Mouse (Mus musculus) liver, embryonic 13.5 days (tissue): ENCODE measurements at regions not wholly inside any gene's neighbourhood (a gene's known extent, or its start where the extent isn't known, plus 50 kb on each side); places are given as distances from the start of the nearest gene placed in this dataset.

Experiments used
- ATAC-seq: fragments of 200-750 bp; cut with Nextera tagmentation; 2 replicates; pipeline ENCODE4 v1.8.0; 2017; ENCODE audit warnings: low read depth, mild to moderate bottlenecking, moderate number of reproducible peaks, moderate library complexity
- DNase-seq: peaks from one replicate; pipeline ENCODE4 v3.0.0; 2022
- H3K27ac ChIP-seq: fragments of 300-500 bp; sonication (generic); 2 replicates; pipeline ENCODE4 v1.5.1; 2015; ENCODE audit warnings: moderate library complexity, mild to moderate bottlenecking, inconsistent platforms
- H3K27me3 ChIP-seq: fragments of 300-500 bp; sonication (generic); 2 replicates; pipeline ENCODE4 v1.6.1; 2015; ENCODE audit warnings: mild to moderate bottlenecking, inconsistent platforms
- H3K36me3 ChIP-seq: fragments of 300-500 bp; sonication (generic); 2 replicates; pipeline ENCODE4 v1.6.1; 2015; ENCODE audit warnings: mild to moderate bottlenecking, inconsistent platforms
- H3K4me1 ChIP-seq: fragments of 300-500 bp; sonication (generic); replicated peaks from 2 replicates; pipeline ENCODE4 v1.6.1; 2015; ENCODE audit warnings: inconsistent platforms
- H3K4me2 ChIP-seq: fragments of 300-500 bp; sonication (generic); 2 replicates; pipeline ENCODE4 v1.6.1; 2015; ENCODE audit warnings: inconsistent platforms, mild to moderate bottlenecking, moderate library complexity
- H3K4me3 ChIP-seq: fragments of 300-500 bp; sonication (generic); replicated peaks from 2 replicates; pipeline ENCODE4 v1.5.1; 2015; ENCODE audit warnings: mild to moderate bottlenecking, inconsistent platforms
- H3K9ac ChIP-seq: fragments of 300-500 bp; sonication (generic); 2 replicates; pipeline ENCODE4 v1.6.1; 2015; ENCODE audit warnings: mild to moderate bottlenecking, inconsistent platforms
- H3K9me3 ChIP-seq: fragments of 300-500 bp; sonication (generic); replicated peaks from 2 replicates; pipeline ENCODE4 v1.6.1; 2016; ENCODE audit warnings: inconsistent platforms
- WGBS: fragments of 180-500 bp; shearing (Covaris S2); methylation state at CpG from one replicate; pipeline ENCODE4 v1.1.7; 2015; ENCODE audit not compliant: insufficient replicate concordance; 5-methylcytosine and 5-hydroxymethylcytosine counted together

GRCm38 (mm10) chr14:102925769-102926443 lies 56.5 kb downstream of the Kctd12 start:
- H3K4me3 ChIP-seq, result no peak overlapping the region
- no peak overlapping the region for H3K27ac ChIP-seq
- no peak overlapping the region for H3K4me2 ChIP-seq
- no peak overlapping the region for H3K9ac ChIP-seq
- ATAC-seq (no peak), DNase-seq (no peak)
- H3K27me3 ChIP-seq, result no peaks in the 10 kb centered on the region
- H3K4me1 ChIP-seq, result no peaks in the 10 kb centered on the region
- no peaks in the 10 kb centered on the region for H3K36me3 ChIP-seq
- no peaks in the 10 kb centered on the region for H3K9me3 ChIP-seq
- WGBS, result 59% methylated on average over 6 of the region's 6 CpGs

DNA sequence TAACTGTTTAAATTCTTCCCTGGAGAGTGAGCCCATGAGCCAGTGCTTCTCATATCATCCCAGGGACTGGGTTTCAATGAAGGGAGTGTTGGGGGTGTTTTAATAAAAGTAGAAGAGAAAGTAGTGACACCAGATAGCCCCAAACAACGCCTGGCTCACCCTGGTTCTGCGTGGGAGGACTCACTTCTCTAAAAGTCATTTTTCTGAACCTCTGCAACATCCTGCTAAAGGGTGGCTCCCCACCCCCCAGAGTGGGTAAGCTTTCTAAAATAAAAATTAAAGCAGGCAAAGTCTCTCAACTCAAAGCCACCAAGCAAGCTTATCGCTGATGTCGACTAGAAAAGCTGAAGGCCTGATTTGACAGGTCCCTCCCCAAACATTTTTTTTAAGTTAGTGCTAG lies 57.8 kb downstream of the Kctd12 start:
- 65% methylated on average over 4 of the region's 4 CpGs for WGBS
- H3K4me3 ChIP-seq, result no peak overlapping the region
- no peaks in the 10 kb centered on the region for H3K4me1 ChIP-seq
- no peak for ATAC-seq
- no peaks in the 10 kb centered on the region for H3K9me3 ChIP-seq
- H3K9ac ChIP-seq, result no peak overlapping the region
- no peak for DNase-seq
- H3K36me3 ChIP-seq, result no peaks in the 10 kb centered on the region
- H3K27ac ChIP-seq, result no peak overlapping the region
- H3K4me2 ChIP-seq, result no peak overlapping the region
- H3K27me3 ChIP-seq, result no peaks in the 10 kb centered on the region

DNA sequence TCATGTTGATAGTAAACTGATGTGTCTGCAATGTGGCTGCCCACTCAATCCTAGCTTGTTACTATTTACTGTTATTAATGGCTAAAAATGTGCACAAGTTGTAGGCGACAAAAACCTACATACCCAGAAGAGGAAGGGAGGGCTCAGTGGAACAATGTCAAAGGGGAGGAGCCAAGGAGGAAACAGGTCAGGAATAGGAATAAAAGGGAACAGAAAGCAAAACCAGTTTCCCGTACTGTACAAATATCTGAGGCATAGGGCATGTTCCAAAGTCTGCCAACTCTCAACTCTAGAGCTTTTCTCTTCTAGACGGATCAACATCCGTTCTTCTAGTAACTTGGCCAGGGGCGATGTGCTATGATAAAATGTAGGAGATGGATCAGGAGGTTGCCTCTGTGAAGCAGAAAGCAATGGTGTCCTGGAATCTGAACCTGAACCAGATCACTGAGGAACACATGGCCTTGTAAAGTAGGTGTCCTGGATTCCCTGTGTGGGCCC lies 59.9 kb downstream of the Kctd12 start:
- H3K4me1 ChIP-seq, result no peaks in the 10 kb centered on the region
- no peak for ATAC-seq
- H3K36me3 ChIP-seq, result no peaks in the 10 kb centered on the region
- H3K9me3 ChIP-seq, result no peaks in the 10 kb centered on the region
- no peak overlapping the region for H3K4me3 ChIP-seq
- H3K9ac ChIP-seq, result no peak overlapping the region
- no peak for DNase-seq
- 62% methylated on average over 5 of the region's 5 CpGs for WGBS
- H3K27ac ChIP-seq, result no peak overlapping the region
- no peaks in the 10 kb centered on the region for H3K27me3 ChIP-seq
- no peak overlapping the region for H3K4me2 ChIP-seq

GRCm38 (mm10) chr14:102920415-102920814 lies 62.0 kb downstream of the Kctd12 start:
- H3K4me2 ChIP-seq, result no peak overlapping the region
- ATAC-seq, result no peak
- no peaks in the 10 kb centered on the region for H3K4me1 ChIP-seq
- no peaks in the 10 kb centered on the region for H3K9me3 ChIP-seq
- H3K27ac ChIP-seq, result no peak overlapping the region
- DNase-seq, result no peak
- no peak overlapping the region for H3K9ac ChIP-seq
- no peaks in the 10 kb centered on the region for H3K36me3 ChIP-seq
- H3K4me3 ChIP-seq, result no peak overlapping the region
- H3K27me3 ChIP-seq, result no peaks in the 10 kb centered on the region
- WGBS, result 62% methylated on average over 6 of the region's 6 CpGs

DNA sequence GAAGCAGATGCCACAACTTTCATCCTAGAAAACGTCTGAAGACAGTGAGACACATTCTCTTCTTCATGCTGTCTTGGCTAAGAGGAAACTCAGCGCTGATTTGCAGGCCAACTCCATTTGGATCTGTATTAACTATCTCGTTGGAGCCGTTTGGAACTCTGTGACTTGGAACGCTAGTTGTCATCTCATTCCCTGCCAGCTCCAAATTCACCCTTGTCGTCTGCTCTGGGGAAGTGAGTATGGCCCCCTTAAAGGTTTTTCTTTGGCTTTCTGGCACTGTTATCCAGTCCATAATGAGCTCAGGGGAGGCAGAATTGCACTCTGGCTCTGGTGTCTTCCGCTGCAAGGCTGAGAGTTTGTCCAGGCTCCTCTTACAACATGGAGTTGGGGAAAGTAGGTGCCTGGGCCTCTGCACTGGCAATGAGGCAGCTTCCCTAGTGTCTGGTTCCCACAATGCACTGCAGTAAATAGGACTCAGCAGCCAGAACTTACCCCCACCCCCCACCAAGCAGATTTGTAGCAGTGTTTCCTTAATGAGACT lies 63.1 kb downstream of the Kctd12 start:
- Histone ChIP-seq H3K4me1 (no peaks in the 10 kb centered on the region), H3K36me3 (no peaks in the 10 kb centered on the region), H3K4me2 (no peak overlapping the region), H3K9me3 (no peaks in the 10 kb centered on the region), H3K4me3 (no peak overlapping the region), H3K27ac (no peak overlapping the region), H3K9ac (no peak overlapping the region), H3K27me3 (no peaks in the 10 kb centered on the region)
- 71% methylated on average over 7 of the region's 7 CpGs for WGBS
- no peak for DNase-seq
- ATAC-seq, result no peak

DNA sequence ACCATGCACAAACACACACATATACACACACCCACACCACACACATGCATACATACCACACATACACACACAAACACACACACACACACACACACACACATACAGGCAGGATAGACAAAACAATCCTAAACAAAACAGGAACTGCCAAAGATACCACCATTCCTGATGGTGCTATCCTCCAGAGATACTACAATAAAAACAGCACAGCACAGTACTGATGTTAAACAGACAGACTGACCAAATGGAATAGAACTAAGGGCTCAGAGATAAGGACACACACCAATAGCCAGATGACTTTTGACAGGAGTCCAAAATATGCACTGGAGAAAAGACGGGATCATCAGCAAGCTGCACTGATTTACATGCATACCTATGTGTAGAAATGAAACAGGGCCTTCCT lies 64.5 kb downstream of the Kctd12 start:
- DNase-seq (no peak), ATAC-seq (no peak)
- WGBS, result 48% methylated on average over 1 of the region's 1 CpGs
- Histone ChIP-seq H3K4me2 (no peak overlapping the region), H3K36me3 (no peaks in the 10 kb centered on the region), H3K4me3 (no peak overlapping the region), H3K9me3 (no peaks in the 10 kb centered on the region), H3K4me1 (no peaks in the 10 kb centered on the region), H3K9ac (no peak overlapping the region), H3K27me3 (no peaks in the 10 kb centered on the region), H3K27ac (no peak overlapping the region)

DNA sequence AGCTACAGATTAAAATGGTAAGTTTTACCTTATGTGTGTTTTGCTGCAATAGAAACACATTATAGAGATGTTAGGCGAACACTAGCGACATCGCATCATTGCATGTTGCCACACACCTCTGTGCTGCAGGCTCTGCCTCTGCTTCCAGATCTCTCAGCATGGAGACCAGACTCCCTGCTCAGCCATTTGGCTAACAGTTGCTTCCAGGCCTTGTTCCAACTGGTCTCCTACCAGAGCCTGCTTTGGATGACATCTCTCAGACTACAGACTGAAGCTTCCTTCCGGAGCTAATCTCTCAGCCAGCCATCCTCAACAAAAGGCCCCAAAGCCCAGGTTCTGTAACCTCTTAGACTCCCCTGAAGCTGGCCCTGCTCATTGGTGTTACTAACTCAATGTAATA lies 66.5 kb downstream of the Kctd12 start:
- H3K27me3 ChIP-seq, result no peaks in the 10 kb centered on the region
- H3K4me3 ChIP-seq, result no peak overlapping the region
- WGBS, result 74% methylated on average over 4 of the region's 4 CpGs
- H3K27ac ChIP-seq, result no peak overlapping the region
- no peaks in the 10 kb centered on the region for H3K36me3 ChIP-seq
- DNase-seq (no peak), ATAC-seq (no peak)
- no peak overlapping the region for H3K9ac ChIP-seq
- H3K9me3 ChIP-seq, result no peaks in the 10 kb centered on the region
- no peak overlapping the region for H3K4me2 ChIP-seq
- H3K4me1 ChIP-seq, result no peaks in the 10 kb centered on the region

GRCm38 (mm10) chr14:102911582-102911981 lies 70.9 kb downstream of the Kctd12 start:
- Histone ChIP-seq H3K4me1 (no peaks in the 10 kb centered on the region), H3K4me3 (no peak overlapping the region), H3K9me3 (no peaks in the 10 kb centered on the region), H3K27me3 (no peaks in the 10 kb centered on the region), H3K36me3 (no peaks in the 10 kb centered on the region), H3K9ac (no peak overlapping the region), H3K27ac (no peak overlapping the region; the same call in 1 of the 2 replicates), H3K4me2 (no peak overlapping the region)
- WGBS, result 43% methylated on average over 3 of the region's 3 CpGs
- DNase-seq, result no peak
- ATAC-seq, result no peak

- WGBS, result 57% methylated on average over 3 of the region's 3 CpGs
- Histone ChIP-seq H3K4me2 (no peak overlapping the region), H3K4me1 (no peaks in the 10 kb centered on the region), H3K4me3 (no peak overlapping the region), H3K27ac (no peak overlapping the region), H3K9ac (no peak overlapping the region), H3K36me3 (no peaks in the 10 kb centered on the region), H3K27me3 (no peaks in the 10 kb centered on the region), H3K9me3 (no peaks in the 10 kb centered on the region)
- ATAC-seq, result no peak
- DNase-seq, result no peak
These were observed 73.4 kb downstream of the Kctd12 start for GRCm38 (mm10) chr14:102908990-102909389.

DNA sequence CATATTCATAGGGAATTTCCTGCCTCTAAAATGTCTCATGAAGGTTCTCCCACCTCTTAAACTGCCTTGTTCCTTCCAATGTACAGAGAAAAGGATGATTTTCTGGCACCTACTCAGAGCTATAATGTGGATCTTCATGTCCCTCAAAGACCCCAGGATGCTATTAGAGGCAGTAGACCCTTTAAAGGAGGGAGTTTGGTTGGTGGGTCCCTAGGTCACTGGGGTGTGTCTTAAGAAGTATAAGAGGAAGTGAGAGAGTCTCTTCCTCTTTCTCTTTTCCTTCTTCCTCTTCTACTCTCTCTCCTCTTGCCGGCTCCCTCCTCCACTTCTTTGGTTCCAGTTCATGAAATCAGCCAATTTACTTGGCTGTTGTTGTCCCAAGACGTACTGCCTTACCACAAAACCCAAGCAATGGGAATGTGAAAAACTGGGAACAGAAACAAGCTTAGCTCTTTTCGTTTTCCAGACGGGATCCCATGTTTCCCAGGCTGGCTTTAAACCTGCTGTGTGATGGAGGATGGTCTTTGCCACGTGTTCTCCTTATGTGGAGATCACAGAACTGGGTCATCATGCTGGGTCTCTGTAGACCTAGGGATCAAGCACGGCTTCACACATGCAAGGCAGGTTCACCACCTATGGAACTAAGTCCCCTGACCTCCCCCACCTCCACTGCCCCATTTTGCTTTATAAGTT lies 74.9 kb downstream of the Kctd12 start:
- Histone ChIP-seq H3K36me3 (no peaks in the 10 kb centered on the region), H3K4me2 (no peak overlapping the region), H3K9ac (no peak overlapping the region), H3K27me3 (no peaks in the 10 kb centered on the region), H3K4me1 (no peaks in the 10 kb centered on the region), H3K27ac (no peak overlapping the region), H3K9me3 (no peaks in the 10 kb centered on the region), H3K4me3 (no peak overlapping the region)
- DNase-seq (no peak), ATAC-seq (no peak)
- WGBS, result 46% methylated on average over 6 of the region's 6 CpGs

GRCm38 (mm10) chr14:102906826-102907225 lies 75.6 kb downstream of the Kctd12 start:
- Histone ChIP-seq H3K27ac (no peak overlapping the region), H3K9me3 (no peaks in the 10 kb centered on the region), H3K9ac (no peak overlapping the region), H3K27me3 (no peaks in the 10 kb centered on the region), H3K36me3 (no peaks in the 10 kb centered on the region), H3K4me1 (no peaks in the 10 kb centered on the region), H3K4me2 (no peak overlapping the region), H3K4me3 (no peak overlapping the region)
- DNase-seq (peak; percentile 7), ATAC-seq (no peak)
- 14% methylated on average over 6 of the region's 6 CpGs for WGBS

DNA sequence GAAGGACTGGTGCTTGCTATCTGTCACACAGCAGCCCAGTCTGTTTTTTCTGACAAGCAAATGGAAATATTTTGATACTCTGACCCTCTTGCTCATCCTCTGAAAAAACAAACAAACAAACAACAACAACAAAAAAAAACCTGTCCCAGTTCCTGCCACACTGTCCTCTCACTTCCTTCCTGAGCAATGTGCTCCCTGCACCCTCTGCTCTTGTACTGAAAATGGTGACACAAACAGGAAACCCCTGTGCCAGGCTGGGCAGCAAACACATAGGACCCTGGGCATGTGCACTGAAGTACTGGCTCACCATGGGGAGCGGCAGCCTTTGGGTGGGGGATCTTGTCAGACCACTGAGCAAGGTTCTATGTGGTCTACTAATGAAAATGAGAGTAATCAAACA lies 76.2 kb downstream of the Kctd12 start:
- no peak overlapping the region for H3K4me3 ChIP-seq
- 44% methylated on average over 1 of the region's 1 CpGs for WGBS
- no peaks in the 10 kb centered on the region for H3K27me3 ChIP-seq
- H3K36me3 ChIP-seq, result no peaks in the 10 kb centered on the region
- H3K9ac ChIP-seq, result no peak overlapping the region
- H3K4me1 ChIP-seq, result no peaks in the 10 kb centered on the region
- H3K27ac ChIP-seq, result no peak overlapping the region
- no peak overlapping the region for H3K4me2 ChIP-seq
- DNase-seq (no peak), ATAC-seq (no peak)
- H3K9me3 ChIP-seq, result no peaks in the 10 kb centered on the region
